Mouse (Mus musculus): Measurements from ENCODE around the gene Wdr45. TPM values are rescaled to one million over a fixed set of nuclear protein-coding genes. Genes with fewer than 3 reads are reported as not detected.
A peak's percentile ranks its signal among the peaks of the same experiment; 100 is the strongest.
"Not testable (repeated sequence)": the region's sequence is repeated elsewhere in the genome, so short reads cannot be mapped to it uniquely, and the experiment has no call there.

Gene Wdr45
- polyA plus RNA-seq, 1 experiment from 2014 or later, result 14.1 TPM

GRCm38 (mm10) chrX:7696954-7697381, 17.2 kb upstream of the Wdr45 start, which contains the start of gene Gpkow:
Gene Gpkow, plus strand, starts transcription at chrX:7697131.
- H3K4me2 ChIP-seq, result peak within 1 kb of the TSS; percentile 45
- no peaks in the 10 kb centered on the region for H3K36me3 ChIP-seq (ENCODE audit: control insufficient read depth, insufficient read depth, low read length)
- ATAC-seq (ENCODE audit: low FRiP score), result peak; percentile 96
- H3K27me3 ChIP-seq (ENCODE audit: control insufficient read depth, insufficient read depth, low read length), result no peaks in the 10 kb centered on the region
- no peaks in the 10 kb centered on the region for H3K9me3 ChIP-seq (ENCODE audit: control insufficient read depth, low read length)
- no peaks in the 10 kb centered on the region for H3K4me1 ChIP-seq (ENCODE audit: control insufficient read depth, insufficient read depth, low read length)
- H3K4me3 ChIP-seq (ENCODE audit: low read depth, low read length), result peak within 1 kb of the TSS; percentile 52
- WGBS, result 10% methylated on average over 33 of the region's 33 CpGs
- H3K27ac ChIP-seq (ENCODE audit: low read depth, low read length), result no peak within 1 kb of the TSS
- peak; percentile 90 for DNase-seq (ENCODE audit: low spot score, missing footprints)
- peak within 1 kb of the TSS; percentile 57 for H3K9ac ChIP-seq (ENCODE audit: low read length)

- Histone ChIP-seq H3K4me3 (ENCODE audit: low read depth, low read length) (peak overlapping the region; percentile 18), H3K4me2 (peak overlapping the region; percentile 29; the same call in 1 of the 2 replicates), H3K9ac (ENCODE audit: low read length) (peak overlapping the region; percentile 2; the same call in 1 of the 2 replicates)
- H3K4me1 ChIP-seq (ENCODE audit: control insufficient read depth, insufficient read depth, low read length); H3K27me3 ChIP-seq (ENCODE audit: control insufficient read depth, insufficient read depth, low read length); DNase-seq (ENCODE audit: low spot score, missing footprints); H3K27ac ChIP-seq (ENCODE audit: low read depth, low read length); ATAC-seq (ENCODE audit: low FRiP score); H3K9me3 ChIP-seq (ENCODE audit: control insufficient read depth, low read length); H3K36me3 ChIP-seq (ENCODE audit: control insufficient read depth, insufficient read depth, low read length): not testable (repeated sequence)
- 29% methylated on average over 5 of the region's 12 CpGs for WGBS
Observed at GRCm38 (mm10) chrX:7713764-7714134, 384 bp upstream of the Wdr45 start.

- not testable (repeated sequence) for H3K36me3 ChIP-seq (ENCODE audit: control insufficient read depth, insufficient read depth, low read length); ATAC-seq (ENCODE audit: low FRiP score); H3K27me3 ChIP-seq (ENCODE audit: control insufficient read depth, insufficient read depth, low read length); H3K27ac ChIP-seq (ENCODE audit: low read depth, low read length); H3K4me2 ChIP-seq; H3K9me3 ChIP-seq (ENCODE audit: control insufficient read depth, low read length); H3K9ac ChIP-seq (ENCODE audit: low read length); H3K4me1 ChIP-seq (ENCODE audit: control insufficient read depth, insufficient read depth, low read length); H3K4me3 ChIP-seq (ENCODE audit: low read depth, low read length); DNase-seq (ENCODE audit: low spot score, missing footprints)
- 29% methylated on average over 1 of the region's 1 CpGs for WGBS
Observed at GRCm38 (mm10) chrX:7716058-7716457, 1.9 kb downstream of the Wdr45 start.

GRCm38 (mm10) chrX:7721514-7722281, 7.6 kb downstream of the Wdr45 start, which contains the start of gene Gm45208:
Gene Gm45208, plus strand, starts transcription at chrX:7722245.
- Histone ChIP-seq H3K27me3 (ENCODE audit: control insufficient read depth, insufficient read depth, low read length) (no peaks in the 10 kb centered on the region), H3K4me3 (ENCODE audit: low read depth, low read length) (peak within 1 kb of the TSS; percentile 53), H3K4me2 (peak within 1 kb of the TSS; percentile 55), H3K9me3 (ENCODE audit: control insufficient read depth, low read length) (no peaks in the 10 kb centered on the region), H3K4me1 (ENCODE audit: control insufficient read depth, insufficient read depth, low read length) (no peaks in the 10 kb centered on the region), H3K36me3 (ENCODE audit: control insufficient read depth, insufficient read depth, low read length) (no peaks in the 10 kb centered on the region), H3K9ac (ENCODE audit: low read length) (peak within 1 kb of the TSS; percentile 70), H3K27ac (ENCODE audit: low read depth, low read length) (peak within 1 kb of the TSS; percentile 89)
- peak; percentile 95 for DNase-seq (ENCODE audit: low spot score, missing footprints)
- peak; percentile 91 for ATAC-seq (ENCODE audit: low FRiP score)
- WGBS, result 18% methylated on average over 22 of the region's 22 CpGs

GRCm38 (mm10) chrX:7722282-7722611, 8.1 kb downstream of the Wdr45 start:
- ATAC-seq (ENCODE audit: low FRiP score), result peak; percentile 67; the same call in 1 of the 2 replicates
- no peaks in the 10 kb centered on the region for H3K4me1 ChIP-seq (ENCODE audit: control insufficient read depth, insufficient read depth, low read length)
- WGBS, result 22% methylated on average over 11 of the region's 11 CpGs
- peak overlapping the region; percentile 70 for H3K9ac ChIP-seq (ENCODE audit: low read length)
- peak overlapping the region; percentile 53 for H3K4me3 ChIP-seq (ENCODE audit: low read depth, low read length)
- H3K9me3 ChIP-seq (ENCODE audit: control insufficient read depth, low read length), result no peaks in the 10 kb centered on the region
- no peak for DNase-seq (ENCODE audit: low spot score, missing footprints)
- H3K36me3 ChIP-seq (ENCODE audit: control insufficient read depth, insufficient read depth, low read length), result no peaks in the 10 kb centered on the region
- H3K4me2 ChIP-seq, result peak overlapping the region; percentile 55
- H3K27ac ChIP-seq (ENCODE audit: low read depth, low read length), result peak overlapping the region; percentile 89; the same call in 1 of the 2 replicates
- H3K27me3 ChIP-seq (ENCODE audit: control insufficient read depth, insufficient read depth, low read length), result no peaks in the 10 kb centered on the region

GRCm38 (mm10) chrX:7722691-7723090, 8.6 kb downstream of the Wdr45 start:
- 25% methylated on average over 4 of the region's 4 CpGs for WGBS
- no peak overlapping the region for H3K27ac ChIP-seq (ENCODE audit: low read depth, low read length)
- peak overlapping the region; percentile 53 for H3K4me3 ChIP-seq (ENCODE audit: low read depth, low read length)
- ATAC-seq (ENCODE audit: low FRiP score) (no peak), DNase-seq (ENCODE audit: low spot score, missing footprints) (no peak)
- H3K4me1 ChIP-seq (ENCODE audit: control insufficient read depth, insufficient read depth, low read length), result 0 out of 2 replicates have a peak, but pooled peaks cover 1% of the 10 kb centered on the region
- no peaks in the 10 kb centered on the region for H3K9me3 ChIP-seq (ENCODE audit: control insufficient read depth, low read length)
- H3K36me3 ChIP-seq (ENCODE audit: control insufficient read depth, insufficient read depth, low read length), result no peaks in the 10 kb centered on the region
- H3K9ac ChIP-seq (ENCODE audit: low read length), result peak overlapping the region; percentile 70
- H3K4me2 ChIP-seq, result peak overlapping the region; percentile 55
- H3K27me3 ChIP-seq (ENCODE audit: control insufficient read depth, insufficient read depth, low read length), result no peaks in the 10 kb centered on the region

GRCm38 (mm10) chrX:7724135-7724534, 10.0 kb downstream of the Wdr45 start:
- Histone ChIP-seq H3K4me1 (ENCODE audit: control insufficient read depth, insufficient read depth, low read length) (0 out of 2 replicates have a peak, but pooled peaks cover 4% of the 10 kb centered on the region), H3K4me2 (no peak overlapping the region), H3K9ac (ENCODE audit: low read length) (no peak overlapping the region), H3K27me3 (ENCODE audit: control insufficient read depth, insufficient read depth, low read length) (no peaks in the 10 kb centered on the region), H3K4me3 (ENCODE audit: low read depth, low read length) (no peak overlapping the region), H3K9me3 (ENCODE audit: control insufficient read depth, low read length) (no peaks in the 10 kb centered on the region), H3K27ac (ENCODE audit: low read depth, low read length) (no peak overlapping the region), H3K36me3 (ENCODE audit: control insufficient read depth, insufficient read depth, low read length) (no peaks in the 10 kb centered on the region)
- 85% methylated on average over 7 of the region's 7 CpGs for WGBS
- DNase-seq (ENCODE audit: low spot score, missing footprints), result no peak
- ATAC-seq (ENCODE audit: low FRiP score), result no peak

GRCm38 (mm10) chrX:7725841-7726240, 11.7 kb downstream of the Wdr45 start:
- H3K9ac ChIP-seq (ENCODE audit: low read length), result no peak overlapping the region
- no peaks in the 10 kb centered on the region for H3K9me3 ChIP-seq (ENCODE audit: control insufficient read depth, low read length)
- 0 out of 2 replicates have a peak, but pooled peaks cover 4% of the 10 kb centered on the region for H3K4me1 ChIP-seq (ENCODE audit: control insufficient read depth, insufficient read depth, low read length)
- H3K4me2 ChIP-seq, result no peak overlapping the region
- no peaks in the 10 kb centered on the region for H3K36me3 ChIP-seq (ENCODE audit: control insufficient read depth, insufficient read depth, low read length)
- H3K27me3 ChIP-seq (ENCODE audit: control insufficient read depth, insufficient read depth, low read length), result no peaks in the 10 kb centered on the region
- no peak overlapping the region for H3K27ac ChIP-seq (ENCODE audit: low read depth, low read length)
- 86% methylated on average over 12 of the region's 12 CpGs for WGBS
- no peak for DNase-seq (ENCODE audit: low spot score, missing footprints)
- H3K4me3 ChIP-seq (ENCODE audit: low read depth, low read length), result no peak overlapping the region
- ATAC-seq (ENCODE audit: low FRiP score), result no peak

GRCm38 (mm10) chrX:7727176-7727575, 13.0 kb downstream of the Wdr45 start:
- no peak overlapping the region for H3K9ac ChIP-seq (ENCODE audit: low read length)
- H3K36me3 ChIP-seq (ENCODE audit: control insufficient read depth, insufficient read depth, low read length), result no peaks in the 10 kb centered on the region
- H3K27ac ChIP-seq (ENCODE audit: low read depth, low read length), result no peak overlapping the region
- H3K4me2 ChIP-seq, result no peak overlapping the region
- ATAC-seq (ENCODE audit: low FRiP score) (no peak), DNase-seq (ENCODE audit: low spot score, missing footprints) (no peak)
- WGBS, result 90% methylated on average over 13 of the region's 13 CpGs
- no peaks in the 10 kb centered on the region for H3K9me3 ChIP-seq (ENCODE audit: control insufficient read depth, low read length)
- no peak overlapping the region for H3K4me3 ChIP-seq (ENCODE audit: low read depth, low read length)
- H3K4me1 ChIP-seq (ENCODE audit: control insufficient read depth, insufficient read depth, low read length), result 0 out of 2 replicates have a peak, but pooled peaks cover 4% of the 10 kb centered on the region
- H3K27me3 ChIP-seq (ENCODE audit: control insufficient read depth, insufficient read depth, low read length), result no peaks in the 10 kb centered on the region
